Mouse (Mus musculus) liver, adult 2 months (tissue): ENCODE results near the gene Sec22c. TPM values are rescaled to one million over a fixed set of nuclear protein-coding genes. Genes with fewer than 3 reads are reported as not detected.

Experiments
- DNase-seq: peaks from one replicate; pipeline ENCODE4 v3.0.0-alpha.2; 2011; ENCODE audit warnings: low read depth, low spot score; ENCODE audit errors: extremely low read depth
- H3K27ac ChIP-seq: fragments of 200-500 bp; replicated peaks from 2 replicates; pipeline ENCODE4 v1.5.1; 2012; ENCODE audit warnings: low read depth, mild to moderate bottlenecking, control low read depth, inconsistent platforms, low read length; ENCODE audit not compliant: insufficient read depth
- H3K27me3 ChIP-seq: fragments of 200-500 bp; 2 replicates; pipeline ENCODE4 v1.6.1; 2012; ENCODE audit warnings: mild to moderate bottlenecking, moderate library complexity, low read length, inconsistent platforms; ENCODE audit not compliant: control insufficient read depth, insufficient read depth
- H3K36me3 ChIP-seq: fragments of 200-500 bp; 2 replicates; pipeline ENCODE4 v1.6.1; 2012; ENCODE audit warnings: low read length, inconsistent platforms; ENCODE audit not compliant: control insufficient read depth, insufficient read depth
- H3K4me1 ChIP-seq: fragments of 200-500 bp; 2 replicates; pipeline ENCODE4 v1.6.1; 2011; ENCODE audit warnings: low read length; ENCODE audit not compliant: control insufficient read depth, insufficient read depth
- H3K4me3 ChIP-seq: fragments of 200-500 bp; 2 replicates; pipeline ENCODE4 v1.5.1; 2011; ENCODE audit warnings: low read depth, mild to moderate bottlenecking, control low read depth, low read length, moderate library complexity; ENCODE audit not compliant: insufficient read depth
- H3K79me2 ChIP-seq: fragments of 200-500 bp; 2 replicates; pipeline ENCODE4 v1.6.1; 2012; ENCODE audit warnings: inconsistent platforms, mild to moderate bottlenecking, low read length, moderate library complexity; ENCODE audit not compliant: control insufficient read depth, insufficient read depth
- H3K9ac ChIP-seq: fragments of 200-500 bp; 2 replicates; pipeline ENCODE4 v1.6.1; 2012; ENCODE audit warnings: low read depth, mild to moderate bottlenecking, control low read depth, inconsistent platforms, low read length
- CTCF ChIP-seq: fragments of 200-500 bp; IDR thresholded peaks from 2 replicates; pipeline ENCODE4 v1.5.1; 2011; ENCODE audit warnings: low read depth, low read length, control low read depth
- POLR2A ChIP-seq: fragments of 200-500 bp; IDR thresholded peaks from 2 replicates; pipeline ENCODE4 v1.6.1; 2011; ENCODE audit warnings: low read length, control low read depth; ENCODE audit not compliant: insufficient read depth; ENCODE audit errors: extremely low read depth
- WGBS: fragments of 180-500 bp; shearing (Covaris S2); methylation state at CpG from one replicate; pipeline ENCODE4 v1.1.7; 2018; 5-methylcytosine and 5-hydroxymethylcytosine counted together
- polyA plus RNA-seq: library from polyadenylated mRNA; depleted of rRNA; stranded (reverse); fragments of >200 nt; gene quantifications from 2 replicates; pipeline ENCODE4 v1.2.3, GENCODE M21; 2012; rRNA removed
- total RNA-seq: library from RNA; depleted of rRNA; stranded (reverse); fragments of >200 nt; gene quantifications from 2 replicates; pipeline ENCODE4 v1.2.3, GENCODE M21; 2014; rRNA removed

Sec22c gene
- total RNA-seq (3.7 and 4.1 TPM in 2 replicates), polyA plus RNA-seq (5.7 and 9.5 TPM in 2 replicates)

DNA sequence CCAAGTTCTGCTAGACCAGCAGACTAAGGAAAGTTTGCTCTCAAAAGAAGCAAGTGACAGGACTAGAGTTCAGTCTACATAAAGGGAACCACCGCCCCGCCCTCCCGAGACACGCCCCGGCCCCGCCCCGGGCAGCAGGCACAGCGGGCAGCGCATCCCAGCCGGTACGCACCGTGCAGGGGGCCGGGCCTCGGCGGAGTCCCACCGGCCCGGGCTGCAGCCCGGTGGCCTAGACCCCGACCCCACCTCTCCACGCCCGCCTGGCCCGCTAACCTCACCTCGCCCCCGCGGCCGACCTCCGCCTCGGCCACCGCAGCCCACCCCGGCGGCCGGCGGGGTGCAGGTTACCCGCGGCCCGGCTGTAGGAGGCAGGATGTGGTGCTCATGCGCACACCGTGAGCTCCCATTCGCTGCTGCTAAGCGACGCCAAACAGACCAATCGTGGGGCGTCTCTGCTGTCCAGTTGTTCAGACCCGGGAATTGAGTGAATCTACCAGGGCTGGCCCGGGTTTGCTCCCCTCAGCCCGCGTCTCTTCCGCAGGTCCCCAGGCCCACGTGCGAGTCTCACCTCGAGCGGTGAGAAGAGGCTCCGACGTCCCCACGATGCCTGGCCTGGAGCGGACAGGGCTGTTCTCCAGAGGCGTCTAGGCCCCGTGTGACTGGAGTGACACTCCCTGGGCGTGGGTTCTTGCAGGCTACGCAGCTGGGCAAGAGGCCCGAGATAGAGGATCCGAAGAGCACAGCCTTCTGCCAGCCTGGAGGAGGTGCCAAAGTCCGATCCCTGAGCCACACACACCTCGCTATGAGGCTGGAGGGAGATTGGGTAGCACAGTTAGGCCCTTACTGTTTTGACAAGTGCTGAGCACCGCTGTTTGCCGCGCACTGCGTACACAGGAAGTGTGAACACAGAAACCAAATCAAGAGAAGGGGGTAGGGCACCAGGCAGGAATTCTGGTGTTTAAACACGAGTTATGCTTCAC lies at the start of gene Sec22c:
Gene Sec22c, minus strand, starts transcription at position 845 of the 980 bp plus-strand sequence.
- H3K27me3 ChIP-seq = no peaks in the 10 kb centered on the region
- WGBS = under 1% methylated on average over 69 of the region's 69 CpGs
- no peaks in the 10 kb centered on the region for H3K36me3 ChIP-seq
- no peaks in the 10 kb centered on the region for H3K79me2 ChIP-seq
- TF ChIP-seq CTCF = 0 out of 2 replicates have a peak, but pooled peaks have one; percentile 21
- 0 out of 2 replicates have a peak, but pooled peaks have one; percentile 39 for TF ChIP-seq POLR2A
- peak within 1 kb of the TSS; percentile 72 for H3K4me3 ChIP-seq
- H3K4me1 ChIP-seq = peaks cover 12% of the 10 kb centered on the region
- H3K27ac ChIP-seq = peak within 1 kb of the TSS; percentile 82
- peak within 1 kb of the TSS; percentile 73 for H3K9ac ChIP-seq
- peak; percentile 96 for DNase-seq

DNA sequence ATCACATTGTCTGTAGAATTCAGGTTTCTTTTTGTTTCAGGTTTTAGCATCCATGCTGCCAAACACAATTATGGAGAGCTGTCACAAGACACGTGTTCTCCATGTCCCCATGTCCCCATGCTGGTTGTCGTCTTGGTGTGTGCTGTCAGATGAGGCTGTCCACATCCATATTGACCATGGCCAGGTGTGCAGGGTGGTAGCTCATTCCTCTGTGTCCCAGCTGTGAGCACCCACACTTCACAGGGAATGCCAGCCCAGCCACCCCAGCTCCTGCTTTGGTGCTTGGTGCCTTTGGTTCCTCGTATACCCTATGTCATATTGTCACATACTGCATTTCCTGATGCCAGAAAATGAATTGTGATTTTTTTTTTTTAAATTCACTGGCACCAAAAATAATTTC lies 49.3 kb upstream of the Sec22c start:
- Histone ChIP-seq H3K36me3 (peaks cover 66% of the 10 kb centered on the region), H3K27ac (no peak overlapping the region), H3K4me1 (peaks cover 12% of the 10 kb centered on the region), H3K27me3 (no peaks in the 10 kb centered on the region), H3K79me2 (no peaks in the 10 kb centered on the region), H3K9ac (no peak overlapping the region), H3K4me3 (no peak overlapping the region)
- DNase-seq = no peak
- WGBS = 91% methylated on average over 3 of the region's 3 CpGs
- TF ChIP-seq POLR2A (no peak), CTCF (no peak)

DNA sequence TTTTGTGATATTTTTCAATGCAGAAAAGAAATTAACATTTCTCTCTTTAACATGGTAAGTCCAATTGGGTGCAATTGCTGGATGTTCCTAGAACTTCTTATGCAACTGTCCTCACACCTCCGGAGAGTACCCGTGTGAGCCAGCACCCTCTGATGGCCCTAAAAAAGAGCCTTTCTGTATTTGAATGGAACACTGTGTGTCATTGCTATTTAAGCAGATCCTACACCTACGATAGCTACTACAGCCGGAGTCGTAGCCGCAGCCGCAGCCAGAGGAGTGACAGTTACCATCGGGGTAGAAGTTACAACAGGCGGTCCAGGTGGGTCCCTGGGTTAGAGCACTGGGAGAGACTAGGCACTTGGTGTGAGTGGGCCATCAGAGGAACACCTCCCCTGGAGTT lies 47.5 kb upstream of the Sec22c start:
- TF ChIP-seq CTCF (no peak), POLR2A (no peak)
- Histone ChIP-seq H3K4me1 (no peaks in the 10 kb centered on the region), H3K27ac (no peak overlapping the region), H3K36me3 (peaks cover 84% of the 10 kb centered on the region), H3K27me3 (no peaks in the 10 kb centered on the region), H3K79me2 (no peaks in the 10 kb centered on the region), H3K4me3 (no peak overlapping the region), H3K9ac (no peak overlapping the region)
- no peak for DNase-seq
- WGBS = 90% methylated on average over 9 of the region's 9 CpGs

DNA sequence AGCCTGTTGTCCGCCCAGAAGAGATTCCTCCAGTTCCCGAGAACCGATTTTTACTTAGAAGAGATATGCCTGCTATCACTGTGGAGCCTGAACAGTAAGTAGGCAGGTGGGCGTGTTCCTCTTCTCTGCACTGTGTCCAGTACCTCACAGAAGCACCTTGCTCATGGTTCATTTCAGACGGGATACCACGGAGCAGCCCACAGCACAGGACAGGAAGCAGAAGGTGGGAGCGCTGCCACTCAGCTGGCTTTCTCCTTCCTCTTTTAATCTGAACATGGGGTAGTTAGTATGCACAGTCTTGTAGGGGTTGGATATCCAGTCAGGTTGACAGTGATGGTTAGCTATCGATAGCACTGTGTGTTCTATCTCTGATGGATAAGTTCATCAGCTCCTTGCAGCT lies 38.8 kb upstream of the Sec22c start:
- H3K79me2 ChIP-seq = peaks cover 4% of the 10 kb centered on the region; the same call in 1 of the 2 replicates
- H3K9ac ChIP-seq = no peak overlapping the region
- TF ChIP-seq CTCF (no peak), POLR2A (no peak)
- H3K4me3 ChIP-seq = no peak overlapping the region
- WGBS = 90% methylated on average over 8 of the region's 8 CpGs
- H3K27ac ChIP-seq = no peak overlapping the region
- no peaks in the 10 kb centered on the region for H3K27me3 ChIP-seq
- DNase-seq = no peak
- no peaks in the 10 kb centered on the region for H3K4me1 ChIP-seq
- peaks cover 86% of the 10 kb centered on the region for H3K36me3 ChIP-seq

DNA sequence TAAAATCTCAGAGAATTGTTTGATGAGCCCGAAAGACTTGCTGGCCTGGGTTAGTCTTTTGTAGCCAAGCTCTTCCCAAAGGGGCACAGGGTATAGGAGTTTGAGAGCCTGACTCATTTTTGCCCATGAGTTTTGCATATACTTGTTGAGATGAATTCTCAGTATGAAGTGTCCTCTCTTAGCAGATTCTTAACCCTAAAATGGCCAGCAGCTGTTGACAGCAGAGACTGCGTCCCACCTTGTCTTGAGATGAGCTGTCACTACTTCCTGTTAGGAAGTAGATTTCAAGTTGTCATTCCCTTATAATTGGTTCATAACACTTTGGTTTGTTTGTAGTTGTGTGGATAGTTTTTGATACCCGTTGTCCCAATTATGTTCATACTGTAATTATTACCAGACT lies 35.9 kb upstream of the Sec22c start:
- Histone ChIP-seq H3K27me3 (no peaks in the 10 kb centered on the region), H3K4me3 (no peak overlapping the region), H3K79me2 (peaks cover 4% of the 10 kb centered on the region; the same call in 1 of the 2 replicates), H3K27ac (no peak overlapping the region), H3K4me1 (no peaks in the 10 kb centered on the region), H3K36me3 (peaks cover 71% of the 10 kb centered on the region), H3K9ac (no peak overlapping the region)
- TF ChIP-seq POLR2A (no peak), CTCF (no peak)
- DNase-seq = no peak
- WGBS = 88% methylated on average over 3 of the region's 3 CpGs
